Mouse (Mus musculus) cerebellum, postnatal 36 days (tissue): Measurements from ENCODE around the gene Tars2.
"Not testable (repeated sequence)": the region's sequence is repeated elsewhere in the genome, so short reads cannot be mapped to it uniquely, and the experiment has no call there.

Experiments
- DNase-seq, 2 experiments: peaks; one replicate each; pipeline ENCODE4 v3.0.0; 2021 to 2022; ENCODE audit warnings: mixed read lengths in 2 of 2

The Tars2 gene

DNA sequence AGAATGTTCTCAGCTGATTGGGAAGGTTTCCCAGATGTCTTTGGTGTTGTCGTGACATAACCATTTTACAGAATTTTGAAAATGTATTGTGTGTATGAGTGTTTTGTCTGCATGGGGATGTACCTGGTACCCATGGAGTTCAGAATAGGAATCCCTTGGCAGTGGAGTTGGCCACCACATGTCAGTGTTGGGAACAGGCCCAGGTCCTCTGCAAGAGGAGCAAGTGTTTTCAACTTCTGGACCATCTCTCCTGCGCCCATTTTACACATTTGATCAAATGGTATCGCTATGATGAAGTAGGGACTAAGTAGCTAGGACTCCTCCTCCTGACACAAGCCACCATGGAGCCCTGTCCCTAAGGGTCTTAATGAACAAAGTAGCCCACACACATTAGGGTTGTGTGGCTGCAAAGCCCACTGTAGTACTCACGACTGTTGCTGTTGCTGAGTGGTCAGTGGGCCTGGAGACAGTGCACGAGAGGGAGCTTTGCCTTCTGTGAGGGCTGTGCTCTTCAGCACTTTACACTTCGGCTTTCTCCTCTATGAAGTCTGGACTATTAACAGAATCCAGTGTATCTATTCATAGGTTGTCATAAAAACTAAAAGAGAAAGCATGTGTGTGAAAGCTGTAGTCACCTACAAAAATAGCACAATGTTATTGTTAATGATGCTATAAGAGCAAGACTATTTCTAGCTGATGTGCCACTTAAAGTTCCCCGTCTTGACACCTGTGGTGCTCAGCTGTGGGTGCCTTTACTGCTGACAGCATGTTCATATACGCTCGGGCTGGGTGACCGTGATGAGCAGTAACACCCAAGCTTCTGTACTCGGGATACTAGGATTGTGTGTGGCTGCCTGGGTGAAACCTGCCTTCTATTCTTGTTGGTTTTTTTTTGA lies 65.0 kb downstream of the Tars2 start:
- no peak for DNase-seq

DNA sequence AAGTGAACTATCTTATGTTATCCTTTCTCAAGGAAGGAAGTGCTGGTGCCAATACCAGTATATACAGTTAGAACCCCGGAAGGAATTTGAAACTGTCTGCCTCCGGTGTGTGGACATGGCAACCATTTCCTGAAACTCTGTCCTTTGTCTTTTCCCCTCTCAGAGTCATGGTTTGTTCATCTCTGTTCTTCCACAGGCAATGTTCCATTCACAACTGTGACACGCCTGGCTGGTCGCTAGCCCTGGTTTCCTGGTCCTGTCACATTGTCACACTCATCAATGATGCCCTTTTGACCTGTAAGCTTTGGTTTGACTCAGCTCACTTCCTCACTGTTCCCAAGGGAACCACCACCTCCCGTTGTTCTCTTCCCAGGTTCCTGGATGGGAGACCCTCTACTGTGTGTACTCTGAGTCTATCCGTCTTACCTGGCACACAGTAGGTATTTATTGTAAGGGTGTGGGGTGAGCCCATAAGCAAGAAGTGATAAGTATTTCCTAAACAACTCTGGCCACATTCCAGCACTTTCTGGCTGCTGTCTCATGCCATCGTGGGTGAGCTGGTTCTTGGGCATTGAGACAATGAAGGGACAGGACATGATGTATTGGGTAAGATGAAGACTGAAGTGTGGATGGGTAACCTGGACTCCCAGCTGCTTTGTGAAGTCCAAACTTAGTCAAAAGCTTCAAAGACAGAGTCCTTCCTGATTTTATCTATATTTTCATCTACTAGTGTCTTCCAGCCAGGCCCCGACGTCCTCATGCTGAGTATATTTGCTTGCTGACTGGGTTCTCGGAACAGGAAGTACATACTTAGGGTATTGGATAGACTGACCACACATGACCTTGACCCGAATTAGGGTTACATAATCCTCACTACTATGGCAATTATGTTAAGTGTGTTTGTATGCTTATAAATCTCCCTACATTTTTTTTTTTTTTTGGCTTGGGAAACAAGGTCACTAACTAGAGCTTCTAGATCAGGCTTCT lies 65.9 kb downstream of the Tars2 start:
- no peak for DNase-seq

DNA sequence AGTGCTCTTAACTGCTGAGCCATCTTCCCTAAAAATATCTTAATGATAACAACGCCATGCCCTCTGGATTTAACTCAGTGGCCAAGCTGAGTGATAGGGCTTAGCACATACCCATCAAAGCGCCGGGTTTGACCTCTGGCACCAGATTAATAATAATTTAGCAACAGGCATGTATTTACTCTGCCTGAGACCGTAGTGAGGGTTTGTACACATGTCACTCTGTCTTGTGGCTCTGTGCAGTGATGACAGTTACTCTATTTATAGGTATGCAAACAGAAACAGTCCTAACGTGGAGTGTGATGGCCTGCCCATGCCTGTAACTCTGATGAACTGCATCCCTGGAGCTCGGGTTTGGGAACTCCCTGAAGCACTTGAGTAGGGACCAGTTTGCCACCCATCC lies 67.3 kb downstream of the Tars2 start:
- no peak for DNase-seq

DNA sequence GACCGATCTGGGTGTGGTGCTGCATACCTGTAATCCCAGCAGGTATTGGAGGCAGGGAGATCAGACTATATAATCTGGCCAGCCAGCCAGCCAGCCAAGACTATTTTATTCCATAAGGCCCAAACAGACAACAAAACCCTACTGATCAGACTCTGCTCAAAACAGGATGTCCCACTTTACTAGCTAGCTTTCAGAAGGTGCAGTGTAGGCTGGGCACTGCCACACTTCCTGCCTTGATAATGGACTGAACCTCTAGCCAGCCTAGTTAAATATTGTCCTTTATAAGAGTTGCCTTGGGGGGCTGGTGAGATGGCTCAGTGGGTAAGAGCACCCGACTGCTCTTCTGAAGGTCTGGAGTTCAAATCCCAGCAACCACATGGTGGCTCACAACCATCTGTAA lies 69.5 kb downstream of the Tars2 start:
- DNase-seq, result not testable (repeated sequence)
